Mouse (Mus musculus) ovary, adult 18-20 months (tissue): Measurements from ENCODE around the gene Sstr2.
"Not testable (repeated sequence)": the region's sequence is repeated elsewhere in the genome, so short reads cannot be mapped to it uniquely, and the experiment has no call there.

ENCODE experiments used
- DNase-seq: peaks from one replicate; pipeline ENCODE4 v3.0.0; 2022; ENCODE audit warnings: low spot score, mixed read lengths

Gene Sstr2

DNA sequence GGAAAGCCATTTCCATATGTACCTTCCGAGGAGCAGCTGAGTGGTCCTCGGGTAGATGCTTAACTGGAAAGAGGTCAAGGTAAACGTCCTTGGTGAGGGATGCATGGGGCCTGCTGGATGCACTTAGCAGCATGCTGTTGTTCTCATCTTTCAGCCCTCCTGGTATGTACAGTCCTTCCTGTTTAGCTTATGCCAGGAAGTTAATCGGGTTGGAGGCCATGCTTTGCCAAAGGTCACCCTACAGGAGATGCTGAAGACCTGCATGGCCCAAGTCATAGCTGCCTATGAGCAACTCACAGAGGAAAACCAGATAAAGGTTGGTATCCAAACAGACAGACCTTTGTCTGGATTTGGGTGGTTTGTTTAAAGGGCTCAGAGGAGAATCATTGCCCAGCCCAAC lies 38.1 kb downstream of the Sstr2 start:
- no peak for DNase-seq

DNA sequence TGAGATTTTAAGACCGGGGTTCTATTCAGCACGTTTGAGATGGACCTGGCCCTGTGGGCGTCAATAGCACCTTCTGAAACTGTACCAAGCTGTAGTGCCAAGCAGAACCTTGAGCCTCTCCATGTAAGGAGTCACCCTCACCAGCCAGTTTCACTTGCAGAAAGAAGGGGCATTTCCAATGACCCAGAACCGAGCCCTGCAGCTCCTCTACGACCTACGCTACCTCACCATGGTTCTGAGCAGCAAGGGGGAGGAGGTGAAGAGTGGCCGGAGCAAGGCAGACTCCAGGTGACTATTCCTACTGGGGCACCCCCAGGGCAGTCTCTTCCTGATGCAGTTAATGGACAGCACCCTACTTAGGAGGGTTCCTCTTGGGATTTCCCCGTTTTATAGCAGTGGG lies 39.2 kb downstream of the Sstr2 start:
- no peak for DNase-seq

DNA sequence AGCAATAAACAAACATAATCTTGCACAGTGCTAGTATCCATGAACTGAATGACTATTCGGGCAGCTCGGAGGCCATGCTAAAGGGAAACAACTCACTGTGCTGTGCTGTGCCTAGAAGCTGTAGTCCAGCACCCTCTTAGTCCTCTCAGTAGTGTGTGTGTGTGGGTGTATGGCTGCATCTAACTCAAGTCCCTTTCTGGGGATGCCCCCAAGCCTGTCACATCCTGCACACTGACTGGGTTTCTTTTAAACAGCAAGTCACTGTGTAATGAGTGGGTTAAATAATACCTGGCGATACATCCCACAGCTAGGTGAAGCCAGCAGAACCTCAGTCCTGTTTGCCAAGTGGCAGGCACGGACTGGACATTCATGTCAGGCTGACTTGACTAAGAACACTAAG lies 39.6 kb downstream of the Sstr2 start:
- no peak for DNase-seq

DNA sequence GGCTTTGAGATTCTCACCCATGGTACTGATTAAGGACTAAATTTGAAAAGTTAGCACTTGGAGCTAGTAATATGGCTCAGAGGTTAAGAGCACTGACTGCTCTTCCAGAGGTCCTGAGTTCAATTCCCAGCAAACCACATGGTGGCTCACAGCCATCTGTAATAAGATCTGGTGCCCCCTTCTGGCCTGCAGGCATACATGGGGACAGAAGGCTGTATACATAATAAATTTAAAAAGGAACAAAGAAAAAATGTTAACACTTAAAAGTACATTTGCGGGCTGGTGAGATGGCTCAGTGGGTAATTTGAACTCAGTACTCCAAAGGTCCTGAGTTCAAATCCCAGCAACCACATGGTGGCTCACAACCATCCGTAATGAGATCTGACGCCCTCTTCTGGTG lies 41.1 kb downstream of the Sstr2 start:
- not testable (repeated sequence) for DNase-seq

DNA sequence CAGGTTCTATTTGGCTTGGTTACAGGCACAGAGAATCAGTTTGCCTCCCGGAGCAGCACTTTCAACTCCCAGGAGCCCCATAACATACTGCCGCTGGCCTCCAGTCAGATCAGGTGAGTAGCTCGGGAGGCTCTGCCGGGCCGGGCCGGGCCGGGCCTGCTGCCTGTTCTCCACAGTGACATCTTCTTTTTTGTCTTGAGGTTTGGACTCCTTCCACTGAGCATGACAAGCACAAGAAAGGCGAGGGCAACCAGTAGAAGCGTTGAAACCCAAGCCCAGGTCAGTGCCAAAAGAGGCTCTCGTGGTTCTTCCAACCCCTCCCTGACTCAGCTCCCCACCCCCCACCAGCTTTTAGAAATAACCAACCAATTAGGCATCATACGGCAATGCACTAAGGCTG lies 41.8 kb downstream of the Sstr2 start:
- no peak for DNase-seq

DNA sequence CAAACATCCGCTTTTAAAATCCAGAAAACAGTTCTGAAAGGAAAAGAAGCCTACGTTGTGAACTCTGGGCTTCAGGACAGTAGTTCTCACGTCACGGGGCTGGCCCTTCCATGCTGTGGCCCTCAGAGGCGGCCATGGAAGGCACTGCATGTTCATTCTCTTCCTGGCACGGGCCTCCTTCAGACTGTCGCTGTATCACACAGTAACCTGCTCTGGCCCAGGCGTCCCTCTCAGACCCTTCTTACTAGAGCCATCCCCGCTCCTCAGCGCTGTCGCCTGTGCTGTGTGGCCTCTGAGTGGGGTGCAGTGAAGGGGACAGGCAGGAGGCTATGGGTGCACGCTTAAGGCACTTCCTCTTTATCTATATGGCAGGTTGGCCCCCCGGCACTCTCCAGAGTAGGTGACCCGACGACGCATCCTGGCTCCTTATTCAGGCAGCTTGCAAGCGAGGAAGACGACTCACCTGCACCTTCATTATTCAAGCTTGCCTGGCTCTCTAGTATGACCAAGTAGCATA lies 42.8 kb downstream of the Sstr2 start:
- no peak for DNase-seq

DNA sequence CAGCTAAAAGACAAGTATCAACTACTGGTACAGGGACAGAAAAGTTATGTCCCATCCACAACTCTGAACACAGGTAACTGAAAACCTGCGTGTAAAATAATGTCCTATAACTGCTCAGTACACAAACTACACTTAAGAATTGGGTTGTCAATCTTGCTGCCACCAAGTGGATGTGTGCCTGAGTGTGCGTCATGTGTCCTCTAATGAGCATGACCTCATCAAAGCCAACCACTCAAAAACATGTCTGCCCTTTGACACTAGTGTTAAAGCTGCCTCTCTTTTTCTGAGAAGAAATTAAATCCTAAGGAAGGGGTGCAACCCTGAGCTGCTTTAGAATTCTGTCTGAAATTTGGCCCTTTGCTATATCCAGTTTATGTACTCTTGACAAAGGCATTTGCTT lies 45.1 kb downstream of the Sstr2 start:
- DNase-seq, result no peak

DNA sequence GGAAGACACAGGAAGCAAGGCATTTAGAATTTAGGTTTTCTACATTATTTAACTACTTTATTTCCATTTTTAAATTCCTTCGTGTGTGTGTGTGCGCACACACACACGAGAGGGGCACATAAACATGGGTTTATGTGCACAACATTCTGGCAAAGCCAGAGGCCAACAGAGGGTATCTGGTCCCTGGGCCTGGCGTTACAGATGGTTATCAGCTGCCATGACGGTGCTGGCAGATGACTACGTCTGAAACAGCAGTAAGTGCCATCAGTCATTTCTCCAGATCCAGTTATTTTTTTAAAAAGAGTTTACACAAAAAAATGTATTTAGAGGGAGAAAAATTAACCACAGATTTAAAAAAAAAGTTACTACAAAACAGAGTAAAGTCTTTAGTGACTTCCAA lies 47.1 kb downstream of the Sstr2 start:
- DNase-seq, result no peak

DNA sequence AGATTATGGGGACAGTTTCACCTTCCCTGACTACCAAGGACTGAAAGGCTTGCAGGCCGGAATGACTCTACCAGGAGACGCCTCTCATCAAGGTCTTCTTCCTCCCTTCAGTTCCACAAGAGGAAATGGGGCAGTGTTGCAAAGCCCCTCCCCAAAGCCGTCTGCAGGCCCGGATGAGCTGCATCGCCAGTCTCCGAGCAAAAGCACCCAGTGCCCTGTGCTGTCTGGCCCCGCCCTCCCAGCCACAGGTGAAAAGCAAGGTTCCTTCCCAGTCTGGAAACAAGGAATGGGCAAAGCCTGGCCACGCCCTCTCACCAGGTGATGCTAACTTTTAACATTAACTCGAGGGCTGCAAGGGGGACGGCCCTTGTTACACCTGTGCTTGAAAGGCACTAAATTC lies 47.5 kb downstream of the Sstr2 start:
- no peak for DNase-seq

DNA sequence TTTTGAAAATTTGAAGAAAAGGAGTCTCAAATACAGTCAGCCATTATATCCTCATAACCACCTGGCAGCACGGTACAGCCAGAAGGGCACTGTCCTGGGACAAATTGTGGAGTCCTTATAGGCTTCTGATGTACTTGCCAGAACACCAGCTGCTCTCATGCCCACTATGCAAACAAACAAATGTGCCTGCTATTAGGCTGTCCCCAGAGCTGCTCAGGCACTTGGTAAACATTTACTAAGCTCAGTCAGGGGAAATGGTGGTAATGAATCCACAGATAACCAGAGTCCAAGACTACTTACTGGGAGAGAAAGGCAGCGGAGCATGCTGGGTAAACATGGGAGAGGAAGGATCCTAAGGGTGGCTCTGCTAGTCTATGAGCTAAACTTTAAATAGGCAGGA lies 48.0 kb downstream of the Sstr2 start:
- no peak for DNase-seq

DNA sequence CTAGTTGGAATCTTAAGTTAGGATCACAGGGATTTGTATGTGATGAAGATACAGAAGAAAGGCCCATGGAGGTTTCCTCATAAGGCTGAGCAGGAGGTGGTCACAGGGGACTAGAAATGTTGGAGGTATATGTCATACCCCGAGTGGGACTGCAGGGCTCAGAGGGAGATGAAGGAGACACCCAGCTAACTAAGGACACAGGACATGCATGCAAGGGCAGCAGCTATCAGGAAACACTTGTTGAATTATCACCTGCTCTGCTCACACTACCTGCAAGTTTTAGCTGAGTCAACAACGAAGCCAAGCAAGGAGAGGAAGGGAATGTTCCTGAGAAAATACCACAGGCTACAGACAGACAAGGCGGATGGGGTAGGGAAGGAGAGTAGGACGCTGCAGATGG lies 48.6 kb downstream of the Sstr2 start:
- DNase-seq, result no peak

DNA sequence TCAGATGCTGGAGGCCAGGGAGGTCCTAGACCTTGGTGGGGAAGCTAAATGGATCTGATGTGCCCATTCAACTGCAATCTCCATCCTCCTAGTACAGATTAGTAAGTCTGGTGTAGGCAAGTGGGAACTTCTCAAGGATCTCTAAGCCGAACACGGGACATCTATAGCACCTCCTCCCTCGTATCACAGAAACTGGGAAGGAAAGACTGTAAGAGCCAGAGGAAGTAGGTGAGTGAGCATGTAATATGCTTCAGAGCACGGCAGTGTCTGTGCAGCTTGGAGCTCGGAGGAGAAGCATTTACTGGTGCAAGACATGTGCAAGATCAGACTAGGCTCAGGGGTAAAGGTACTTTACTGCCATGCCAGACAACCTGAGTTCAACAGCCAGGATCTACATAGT lies 49.7 kb downstream of the Sstr2 start:
- no peak for DNase-seq

DNA sequence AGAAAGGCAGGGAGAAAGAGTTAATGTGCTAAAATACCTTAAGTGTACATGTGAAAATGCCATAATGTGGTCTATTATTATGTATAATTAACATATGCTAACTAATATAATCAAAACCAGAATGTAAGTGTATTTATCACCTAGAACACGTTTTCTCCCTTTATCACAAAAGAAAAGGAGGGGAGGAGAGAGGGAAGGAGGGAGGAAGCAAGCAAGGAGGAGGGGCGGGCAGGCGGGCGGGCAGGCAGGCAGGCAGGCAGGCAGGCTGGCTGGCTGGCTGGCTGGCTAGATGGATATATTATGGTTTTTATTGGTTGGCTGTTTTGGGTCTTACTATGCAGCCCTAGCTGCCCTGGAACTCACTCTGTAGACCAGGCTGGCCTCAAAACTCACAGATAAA lies 50.6 kb downstream of the Sstr2 start:
- no peak for DNase-seq

DNA sequence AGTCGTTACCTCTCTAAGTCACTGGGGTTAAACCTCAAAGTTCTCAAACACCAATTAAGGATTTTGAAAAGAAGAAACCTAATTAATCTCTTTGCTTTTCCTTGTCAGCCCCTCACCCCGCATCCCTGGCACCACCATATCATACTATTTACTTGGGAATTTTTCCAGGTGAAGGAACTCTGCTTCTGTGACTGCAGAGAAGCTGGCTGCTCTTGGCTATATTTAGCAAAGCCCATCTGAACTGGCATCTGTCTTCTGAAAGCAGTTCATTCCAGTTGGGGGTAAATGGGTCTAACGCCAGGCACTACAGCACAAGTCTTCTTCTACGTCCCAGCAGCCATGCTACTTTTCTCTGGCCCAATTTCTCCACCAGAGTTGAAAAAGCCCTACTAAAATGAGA lies 54.5 kb downstream of the Sstr2 start:
- no peak for DNase-seq

DNA sequence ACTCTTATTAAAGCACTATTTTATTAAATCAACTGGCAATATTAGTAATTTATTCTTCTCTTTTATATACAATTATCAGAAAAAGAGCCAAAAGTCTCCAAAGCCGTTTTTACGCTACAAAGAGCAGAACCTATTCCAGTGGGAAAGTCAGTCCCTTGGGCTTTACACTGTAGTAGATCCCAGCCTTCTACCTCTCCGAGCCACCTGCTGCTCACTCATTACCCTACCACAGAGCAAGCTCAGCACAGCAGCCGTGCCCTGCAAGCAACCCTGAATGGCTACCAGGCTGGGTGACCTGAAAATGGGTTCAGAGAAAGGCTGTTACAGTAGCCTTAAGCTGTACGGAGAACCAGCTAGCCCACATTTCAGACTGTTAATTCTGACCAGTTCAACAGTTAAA lies 55.5 kb downstream of the Sstr2 start:
- DNase-seq, result no peak
